Mouse (Mus musculus): ENCODE measurements around the gene Slc27a1. TPM values are rescaled to one million over a fixed set of nuclear protein-coding genes. Genes with fewer than 3 reads are reported as not detected.
A peak's percentile ranks its signal among the peaks of the same experiment; 100 is the strongest.

Gene Slc27a1
- polyA plus RNA-seq, 1 experiment: 130 TPM

DNA sequence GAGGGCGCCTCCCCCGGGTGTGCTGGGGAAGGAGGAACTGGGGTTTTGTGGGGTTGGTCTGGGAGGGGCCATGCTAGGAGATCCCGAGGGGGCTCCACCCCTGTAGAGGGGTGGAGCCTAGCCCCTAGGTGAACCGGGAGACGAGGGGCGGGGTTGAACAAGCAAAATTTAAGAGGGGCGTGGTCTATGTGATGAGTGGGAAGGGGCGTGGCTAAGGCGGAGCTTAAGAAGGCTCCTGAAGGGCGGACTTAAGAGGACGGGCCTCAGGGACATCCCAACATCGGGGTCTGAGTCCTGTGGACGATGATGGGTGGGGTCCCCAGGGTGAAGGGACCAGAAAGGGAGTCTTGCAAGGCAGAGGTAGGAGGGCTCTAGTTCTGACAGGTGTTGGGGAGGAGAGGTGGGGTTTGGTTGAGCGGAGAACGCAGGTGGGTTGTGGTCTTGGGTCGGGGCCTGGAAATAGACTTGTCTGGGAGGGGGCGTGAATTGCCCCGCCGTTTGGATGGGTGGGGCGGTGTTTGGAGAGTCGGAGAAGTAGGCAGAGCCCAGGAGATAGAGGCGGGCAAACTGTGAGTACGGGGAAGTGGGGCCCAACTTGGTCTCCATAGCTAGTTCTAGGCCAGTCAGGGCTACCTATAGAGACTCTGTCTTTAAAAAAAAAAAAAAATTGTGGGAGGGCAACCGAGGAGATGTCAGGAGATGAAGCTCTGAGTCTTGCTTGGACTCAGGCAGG is 9.6 kb upstream of the Slc27a1 start:
- no peak for TF ChIP-seq POLR2A (IDR thresholded peaks at IDR 0.05; ENCODE audit: borderline replicate concordance, extremely low read depth, insufficient read depth, insufficient read length, poor library complexity, severe bottlenecking)
- no peak for TF ChIP-seq CTCF (IDR thresholded peaks at IDR 0.05; ENCODE audit: borderline replicate concordance, extremely low read depth, insufficient read depth, insufficient read length)
- peak; percentile 60 for DNase-seq (ENCODE audit: low read depth)

- TF ChIP-seq POLR2A (IDR thresholded peaks at IDR 0.05; ENCODE audit: borderline replicate concordance, extremely low read depth, insufficient read depth, insufficient read length, poor library complexity, severe bottlenecking): no peak
- DNase-seq (ENCODE audit: low read depth): no peak
Observed at GRCm38 (mm10) chr8:71560071-71560470, 8.6 kb upstream of the Slc27a1 start.

DNA sequence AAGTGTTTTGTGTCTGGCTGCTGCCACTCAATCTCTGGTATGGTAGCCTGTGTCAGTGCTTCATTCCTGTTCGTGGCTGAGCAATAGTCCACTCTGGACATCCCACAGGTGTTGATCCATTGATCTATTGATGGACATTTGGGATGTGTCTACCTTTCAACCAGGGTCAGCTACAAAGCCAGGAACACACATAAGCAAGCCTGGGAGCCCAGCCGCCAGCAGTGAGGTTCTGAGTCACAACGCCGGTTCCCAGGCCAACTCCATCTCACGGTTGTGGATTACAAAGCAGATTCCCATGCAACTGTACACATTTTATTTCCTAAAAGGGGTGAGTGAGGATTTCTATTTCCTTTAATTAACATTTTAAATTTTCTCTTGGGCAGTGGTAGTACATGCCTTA is 7.9 kb upstream of the Slc27a1 start:
- no peak for DNase-seq (ENCODE audit: low read depth)
- no peak for TF ChIP-seq POLR2A (IDR thresholded peaks at IDR 0.05; ENCODE audit: borderline replicate concordance, extremely low read depth, insufficient read depth, insufficient read length, poor library complexity, severe bottlenecking)
- no peak for TF ChIP-seq CTCF (IDR thresholded peaks at IDR 0.05; ENCODE audit: borderline replicate concordance, extremely low read depth, insufficient read depth, insufficient read length)

DNA sequence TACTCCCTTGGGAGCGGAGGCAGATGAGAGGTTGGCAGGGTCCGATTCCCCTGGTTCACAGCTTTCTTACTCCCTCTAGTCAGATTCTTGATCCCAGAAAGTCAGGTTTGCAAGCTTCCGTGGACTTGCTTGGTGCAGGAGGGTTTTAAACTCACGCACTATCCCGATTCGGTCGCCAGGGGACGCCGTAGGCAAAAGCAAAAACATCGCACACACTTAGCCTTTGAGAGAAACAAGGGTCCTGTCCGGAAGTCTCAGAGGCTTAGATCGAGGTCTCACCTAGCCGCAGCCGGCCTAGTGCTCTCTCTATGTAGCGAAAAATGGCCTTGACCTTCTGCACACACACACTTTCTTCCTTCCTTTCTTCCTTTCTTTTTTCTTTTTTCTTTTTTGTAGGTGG is 7.3 kb upstream of the Slc27a1 start:
- DNase-seq (ENCODE audit: low read depth): peak; percentile 91
- TF ChIP-seq POLR2A (IDR thresholded peaks at IDR 0.05; ENCODE audit: borderline replicate concordance, extremely low read depth, insufficient read depth, insufficient read length, poor library complexity, severe bottlenecking) (no peak), CTCF (IDR thresholded peaks at IDR 0.05; ENCODE audit: borderline replicate concordance, extremely low read depth, insufficient read depth, insufficient read length) (peak; percentile 97)

- TF ChIP-seq CTCF (IDR thresholded peaks at IDR 0.05; ENCODE audit: borderline replicate concordance, extremely low read depth, insufficient read depth, insufficient read length): peak; percentile 74
- no peak for TF ChIP-seq POLR2A (IDR thresholded peaks at IDR 0.05; ENCODE audit: borderline replicate concordance, extremely low read depth, insufficient read depth, insufficient read length, poor library complexity, severe bottlenecking)
Observed at GRCm38 (mm10) chr8:71562751-71563150, 5.9 kb upstream of the Slc27a1 start.

DNA sequence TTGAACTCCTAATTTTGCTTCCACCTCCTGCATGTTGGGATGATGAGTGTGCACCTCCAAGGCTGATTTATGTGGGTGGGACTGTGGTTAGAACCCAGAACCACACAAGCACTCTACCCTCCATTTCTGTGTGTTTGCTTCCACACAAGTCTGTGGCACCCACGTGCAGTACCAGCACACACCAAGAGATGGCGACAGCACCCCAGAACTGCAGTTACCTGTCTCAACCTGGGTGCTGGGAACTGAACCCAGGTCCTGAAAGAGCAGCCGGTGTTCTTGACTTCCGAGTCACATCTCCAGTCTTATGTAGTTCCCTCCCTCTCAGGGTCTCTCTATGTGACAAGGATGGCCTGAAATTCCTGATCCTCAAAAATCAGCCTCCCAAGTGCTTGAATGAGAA is 4.7 kb upstream of the Slc27a1 start:
- no peak for DNase-seq (ENCODE audit: low read depth)
- peak; percentile 22; the same call in 1 of the 2 replicates for TF ChIP-seq CTCF (IDR thresholded peaks at IDR 0.05; ENCODE audit: borderline replicate concordance, extremely low read depth, insufficient read depth, insufficient read length)
- no peak for TF ChIP-seq POLR2A (IDR thresholded peaks at IDR 0.05; ENCODE audit: borderline replicate concordance, extremely low read depth, insufficient read depth, insufficient read length, poor library complexity, severe bottlenecking)

More at GRCm38 (mm10) chr8:71562751-71563150, 5.9 kb upstream of the Slc27a1 start:
- peak; percentile 58 for DNase-seq (ENCODE audit: low read depth)

- TF ChIP-seq CTCF (IDR thresholded peaks at IDR 0.05; ENCODE audit: borderline replicate concordance, extremely low read depth, insufficient read depth, insufficient read length) (no peak), POLR2A (IDR thresholded peaks at IDR 0.05; ENCODE audit: borderline replicate concordance, extremely low read depth, insufficient read depth, insufficient read length, poor library complexity, severe bottlenecking) (no peak)
Observed at GRCm38 (mm10) chr8:71566501-71566900, 2.2 kb upstream of the Slc27a1 start, which contains the start of gene Nxnl1. TSS of gene Nxnl1 (minus strand) at chr8:71566601.

GRCm38 (mm10) chr8:71567587-71567986 is 1.1 kb upstream of the Slc27a1 start:
- TF ChIP-seq CTCF (IDR thresholded peaks at IDR 0.05; ENCODE audit: borderline replicate concordance, extremely low read depth, insufficient read depth, insufficient read length) (no peak), POLR2A (IDR thresholded peaks at IDR 0.05; ENCODE audit: borderline replicate concordance, extremely low read depth, insufficient read depth, insufficient read length, poor library complexity, severe bottlenecking) (no peak)
- no peak for DNase-seq (ENCODE audit: low read depth)

More at GRCm38 (mm10) chr8:71566501-71566900, 2.2 kb upstream of the Slc27a1 start, which contains the start of gene Nxnl1:
- DNase-seq (ENCODE audit: low read depth): no peak

- no peak for DNase-seq (ENCODE audit: low read depth)
- TF ChIP-seq CTCF (IDR thresholded peaks at IDR 0.05; ENCODE audit: borderline replicate concordance, extremely low read depth, insufficient read depth, insufficient read length) (no peak), POLR2A (IDR thresholded peaks at IDR 0.05; ENCODE audit: borderline replicate concordance, extremely low read depth, insufficient read depth, insufficient read length, poor library complexity, severe bottlenecking) (no peak)
Observed at GRCm38 (mm10) chr8:71568941-71569340, 259 bp downstream of the Slc27a1 start.

DNA sequence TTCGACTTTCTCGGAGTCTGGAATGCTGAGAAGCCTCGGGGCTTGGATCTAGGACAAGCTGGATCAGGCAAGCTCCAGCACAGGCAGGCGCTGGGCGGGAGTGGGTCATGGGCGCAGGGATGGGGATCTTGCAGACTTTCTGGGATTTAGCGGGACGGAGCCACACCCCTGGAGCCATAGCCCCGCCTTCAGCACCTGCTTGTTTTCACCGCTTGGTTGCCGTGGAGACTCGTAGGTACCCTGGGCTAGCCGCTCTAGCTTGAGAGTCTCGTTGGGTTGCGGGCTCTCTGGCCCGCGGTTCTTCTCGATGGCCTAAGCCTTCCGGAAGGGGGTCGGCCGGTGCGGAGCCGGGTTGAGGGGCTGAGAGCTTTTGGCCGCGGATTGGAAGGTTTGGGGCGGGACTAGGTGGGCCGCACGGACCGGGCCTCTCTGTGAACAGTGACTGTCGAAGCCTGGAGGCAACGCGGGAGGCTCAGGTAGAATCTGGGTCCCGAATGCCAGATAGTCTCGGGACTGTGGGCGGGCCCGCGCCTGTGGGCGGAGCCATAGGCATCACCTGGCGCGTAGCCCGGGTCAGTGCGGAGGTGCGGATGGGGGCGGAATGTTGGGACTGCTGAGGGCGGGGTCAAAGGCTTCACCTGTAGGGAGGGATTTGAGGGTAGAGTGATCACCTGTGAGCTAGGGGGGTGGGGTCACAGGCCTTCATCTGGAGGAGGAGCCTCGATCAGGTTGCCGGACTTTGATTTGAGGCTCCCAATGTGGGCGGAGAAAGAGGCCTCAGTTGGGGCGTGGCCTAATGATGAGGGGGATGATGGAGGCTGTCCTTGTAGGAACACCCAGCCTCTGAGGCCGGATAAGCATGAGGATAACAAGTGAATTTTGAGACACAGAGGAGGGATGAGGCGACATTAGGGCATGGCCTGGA is 946 bp downstream of the Slc27a1 start:
- peak; percentile 97 for DNase-seq (ENCODE audit: low read depth)
- TF ChIP-seq POLR2A (IDR thresholded peaks at IDR 0.05; ENCODE audit: borderline replicate concordance, extremely low read depth, insufficient read depth, insufficient read length, poor library complexity, severe bottlenecking): no peak
- TF ChIP-seq CTCF (IDR thresholded peaks at IDR 0.05; ENCODE audit: borderline replicate concordance, extremely low read depth, insufficient read depth, insufficient read length): no peak

DNA sequence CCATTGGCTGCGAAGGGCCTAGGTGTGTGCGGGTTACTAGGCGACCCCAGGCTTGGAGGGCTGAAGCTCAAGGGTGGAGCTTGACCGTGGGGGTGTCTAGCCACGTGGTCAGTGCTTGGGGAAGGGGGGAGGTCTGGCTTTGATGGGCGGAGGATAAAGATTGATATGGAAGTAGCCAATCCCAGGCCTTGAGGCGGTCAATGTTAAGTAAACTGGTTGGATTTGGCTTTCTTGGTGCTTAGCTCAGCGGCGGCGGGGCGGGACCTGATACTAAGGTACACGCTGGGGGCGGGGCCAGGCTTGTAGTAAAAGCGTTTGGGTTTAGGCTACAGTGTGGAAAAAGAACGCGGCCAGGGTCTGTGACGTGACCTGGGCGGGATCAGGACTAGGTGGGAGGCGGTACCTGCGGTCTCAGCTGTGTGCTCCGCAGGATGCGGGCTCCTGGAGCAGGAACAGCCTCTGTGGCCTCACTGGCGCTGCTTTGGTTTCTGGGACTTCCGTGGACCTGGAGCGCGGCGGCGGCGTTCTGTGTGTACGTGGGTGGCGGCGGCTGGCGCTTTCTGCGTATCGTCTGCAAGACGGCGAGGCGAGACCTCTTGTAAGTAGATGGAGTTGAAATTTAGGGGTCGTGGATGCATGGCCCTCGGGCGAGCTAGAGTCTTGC is 1.7 kb downstream of the Slc27a1 start:
- DNase-seq (ENCODE audit: low read depth): peak; percentile 99

More for the DNA sequence above, 1.7 kb downstream of the Slc27a1 start:
- TF ChIP-seq POLR2A (IDR thresholded peaks at IDR 0.05; ENCODE audit: borderline replicate concordance, extremely low read depth, insufficient read depth, insufficient read length, poor library complexity, severe bottlenecking): peak; percentile 27; the same call in 1 of the 2 replicates
- no peak for TF ChIP-seq CTCF (IDR thresholded peaks at IDR 0.05; ENCODE audit: borderline replicate concordance, extremely low read depth, insufficient read depth, insufficient read length)
